Mouse (Mus musculus) right cerebral cortex, postnatal 14 days (tissue): ENCODE results near the gene Tgfb2.

Experiments used
- DNase-seq: peaks from one replicate; pipeline ENCODE4 v3.0.0; 2022

Tgfb2 gene

DNA sequence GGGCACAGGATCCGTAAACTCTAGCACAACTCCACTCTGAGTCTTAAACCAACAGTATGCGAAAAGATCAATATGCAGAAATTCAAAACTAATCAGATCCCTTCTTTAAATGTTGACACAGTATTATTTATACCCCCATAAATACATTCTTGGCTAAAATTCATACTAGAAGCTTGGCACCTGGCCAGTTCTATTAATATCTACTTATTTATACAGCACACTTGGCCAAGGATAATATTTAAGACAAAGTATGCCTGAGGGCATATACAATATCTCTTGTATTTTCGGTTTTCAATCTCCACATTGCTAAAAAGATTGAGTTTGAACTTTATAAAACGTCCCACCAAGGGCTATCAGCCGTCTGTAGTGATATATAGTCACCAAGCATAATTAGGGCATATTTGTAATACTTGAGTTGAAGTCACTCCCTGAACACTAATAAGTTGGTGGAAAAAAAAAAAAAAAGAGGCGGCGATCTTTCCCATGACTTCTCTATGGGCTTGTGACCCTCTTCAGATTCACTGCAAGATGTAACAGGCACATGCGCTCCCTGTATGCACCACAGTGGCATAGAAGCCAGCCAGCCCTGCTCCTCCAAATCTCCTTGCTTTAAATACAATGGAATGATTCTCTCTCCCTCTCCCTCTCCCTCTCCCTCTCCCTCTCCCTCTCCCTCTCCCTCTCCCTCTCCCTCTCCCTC is 4.4 kb downstream of the Tgfb2 start:
- DNase-seq = no peak

DNA sequence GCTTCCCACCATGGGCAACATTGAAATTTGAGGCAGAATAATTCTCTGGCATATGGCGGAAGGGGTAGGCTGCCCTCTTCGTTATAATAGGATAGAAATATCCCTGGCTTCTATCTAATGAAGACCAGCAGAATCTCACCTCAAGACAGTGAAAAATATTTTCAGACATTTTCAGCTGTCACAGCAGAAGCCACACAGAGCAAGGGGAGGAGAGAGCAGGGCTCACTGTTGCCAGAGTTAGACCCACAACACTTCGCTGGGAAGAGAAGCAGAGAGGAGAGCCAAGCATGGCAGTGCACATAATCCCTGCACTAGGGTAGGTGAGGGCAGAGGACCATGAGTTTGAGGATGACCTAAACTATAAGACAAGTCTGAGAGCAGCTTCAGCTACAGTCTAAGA is 5.3 kb downstream of the Tgfb2 start:
- DNase-seq = no peak

DNA sequence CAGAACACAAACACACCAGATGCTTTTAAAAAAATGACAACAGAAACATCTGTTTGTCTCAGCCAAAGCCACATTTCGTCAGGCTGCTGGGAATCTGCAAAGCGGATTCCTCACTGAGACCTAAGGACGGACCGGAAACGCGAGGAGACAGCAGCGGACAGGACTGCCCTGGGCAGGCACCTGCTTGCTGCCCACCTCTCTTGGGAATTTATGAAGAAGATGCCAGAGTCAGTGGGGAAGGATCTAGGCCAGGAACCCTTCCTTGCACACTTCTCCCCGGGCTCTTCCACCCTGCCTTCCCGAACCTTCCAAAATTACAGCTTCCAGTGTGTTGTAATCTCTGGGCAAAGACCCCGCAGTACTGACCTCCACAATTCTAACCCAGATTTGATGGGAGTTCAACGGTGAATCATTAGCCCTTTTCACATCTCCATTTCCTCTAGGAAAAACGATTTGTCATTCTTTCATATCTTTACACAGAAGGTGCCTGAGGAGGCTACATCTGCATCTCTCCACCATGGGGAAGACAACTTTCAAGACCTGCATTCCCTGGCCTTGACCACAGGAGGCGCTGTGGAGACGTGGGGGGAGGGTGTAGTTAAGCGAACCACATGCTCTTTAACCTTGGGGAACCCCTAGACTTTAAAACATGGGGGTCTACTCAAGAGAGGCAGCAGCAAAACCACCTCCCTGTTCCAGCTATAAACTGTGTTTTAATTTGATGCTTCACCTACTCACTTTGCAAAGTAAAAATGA is 7.0 kb downstream of the Tgfb2 start:
- DNase-seq = no peak

DNA sequence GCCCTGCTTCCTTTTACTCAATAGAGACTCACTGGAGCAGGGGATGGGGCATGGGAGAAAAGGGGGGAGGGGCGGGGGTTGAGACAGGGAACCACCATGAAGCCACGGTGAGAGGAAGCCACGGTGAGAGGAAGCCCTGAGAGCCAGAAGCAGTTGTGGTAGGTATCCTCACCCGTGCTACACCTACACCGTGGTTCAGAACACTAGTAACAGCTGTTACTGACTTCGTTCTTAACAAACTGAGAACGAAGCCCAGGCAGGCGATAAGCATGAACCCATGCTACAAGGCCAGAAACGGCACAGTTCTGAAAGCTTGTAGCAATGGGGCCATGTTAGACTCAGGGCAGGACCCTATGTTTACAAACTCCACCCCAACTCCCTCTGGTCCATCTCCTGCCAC is 9.6 kb downstream of the Tgfb2 start:
- DNase-seq = no peak

DNA sequence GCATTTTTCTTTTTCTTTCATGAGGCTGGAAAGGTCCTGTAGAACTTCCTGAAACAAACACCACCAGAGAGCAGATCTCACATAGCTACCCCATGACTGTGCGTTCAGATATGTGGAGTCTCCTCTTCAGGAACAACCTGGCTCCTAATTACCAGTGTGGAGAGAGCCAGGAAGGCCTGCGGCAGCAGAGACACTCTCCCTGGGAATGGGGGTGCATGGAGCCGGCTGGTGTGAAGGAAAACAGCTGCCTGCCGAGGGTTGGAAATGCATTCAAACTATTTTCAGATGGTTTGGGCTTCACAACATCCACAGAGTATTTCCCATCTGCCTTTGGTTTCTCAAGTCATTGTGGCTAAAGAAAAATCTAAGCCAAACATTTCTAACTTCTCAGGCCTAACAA is 10.4 kb downstream of the Tgfb2 start:
- peak; percentile 12 for DNase-seq

DNA sequence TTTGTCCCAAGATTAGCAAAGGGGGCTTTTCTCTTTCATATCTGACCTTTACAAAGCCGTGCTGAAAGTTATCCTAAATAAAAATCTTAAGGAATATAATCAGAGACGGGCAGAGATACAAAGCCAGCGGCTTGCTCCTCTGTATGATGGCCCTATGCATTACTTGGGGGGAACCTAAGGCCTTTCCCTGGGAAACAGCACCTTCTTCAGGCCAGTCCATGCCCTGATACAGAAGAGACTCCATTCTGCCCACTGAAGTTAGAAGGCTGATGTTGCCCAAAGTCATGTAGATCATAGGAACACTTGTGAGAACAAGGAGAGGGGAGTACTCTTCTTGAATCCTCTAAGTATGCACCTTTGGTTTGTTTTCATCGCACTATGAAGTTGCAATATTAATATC is 13.4 kb downstream of the Tgfb2 start:
- no peak for DNase-seq

DNA sequence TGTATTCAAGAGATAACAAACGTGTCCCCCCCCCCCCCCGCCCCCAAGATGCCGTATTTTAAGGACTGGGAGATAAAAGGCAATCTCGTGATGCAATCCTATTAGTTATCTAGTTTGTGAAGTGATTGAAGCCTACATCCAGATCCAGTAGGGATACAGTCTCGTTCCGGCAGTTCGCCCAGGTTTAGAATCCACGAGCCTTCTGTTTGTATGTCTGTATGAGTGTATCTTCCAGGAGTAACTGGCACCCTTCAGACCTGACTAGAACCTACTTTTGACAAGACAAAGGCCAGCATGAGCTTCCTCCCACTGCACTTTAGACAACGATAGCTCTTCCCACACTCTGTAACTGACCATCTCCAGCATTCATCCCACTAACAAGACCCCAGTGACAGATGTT is 14.1 kb downstream of the Tgfb2 start:
- DNase-seq = no peak

DNA sequence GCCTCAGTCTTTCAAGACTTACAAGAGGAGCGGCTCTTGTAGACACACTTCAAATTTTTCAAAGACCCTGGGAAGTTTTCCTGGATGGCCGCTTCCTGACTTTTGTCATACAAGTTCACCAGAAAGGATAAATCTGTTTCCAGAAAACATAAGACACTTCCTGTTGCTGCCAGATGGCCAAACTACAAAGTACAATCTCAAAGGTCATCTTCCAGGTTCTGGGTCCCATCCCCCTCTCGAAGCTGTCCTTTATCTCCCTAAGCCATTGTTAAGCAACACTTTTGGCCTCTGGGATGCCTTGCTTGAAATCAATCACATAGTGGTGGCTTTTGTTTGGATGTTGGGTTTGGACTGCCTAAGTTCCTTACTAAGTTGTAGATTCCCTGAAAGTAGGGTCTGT is 21.7 kb downstream of the Tgfb2 start:
- DNase-seq = no peak

DNA sequence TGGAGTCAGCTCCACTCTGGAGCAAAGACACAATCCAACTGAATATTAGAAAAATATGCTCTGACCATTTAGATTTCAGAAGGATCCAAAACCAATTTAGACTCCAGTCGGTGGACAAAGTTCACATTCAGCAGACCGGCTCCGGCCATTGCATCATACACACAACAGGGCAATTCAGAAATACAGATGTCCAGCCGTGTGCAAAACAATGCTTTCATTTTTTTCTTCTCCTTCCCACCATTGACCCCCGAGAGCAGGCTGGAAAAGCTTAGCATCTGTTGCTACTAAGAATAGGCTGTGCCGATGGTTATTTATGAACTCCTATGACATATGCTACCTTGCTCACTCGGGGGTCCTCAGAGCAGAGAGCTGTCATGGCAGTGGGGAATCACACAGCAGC is 23.2 kb downstream of the Tgfb2 start:
- DNase-seq = no peak

DNA sequence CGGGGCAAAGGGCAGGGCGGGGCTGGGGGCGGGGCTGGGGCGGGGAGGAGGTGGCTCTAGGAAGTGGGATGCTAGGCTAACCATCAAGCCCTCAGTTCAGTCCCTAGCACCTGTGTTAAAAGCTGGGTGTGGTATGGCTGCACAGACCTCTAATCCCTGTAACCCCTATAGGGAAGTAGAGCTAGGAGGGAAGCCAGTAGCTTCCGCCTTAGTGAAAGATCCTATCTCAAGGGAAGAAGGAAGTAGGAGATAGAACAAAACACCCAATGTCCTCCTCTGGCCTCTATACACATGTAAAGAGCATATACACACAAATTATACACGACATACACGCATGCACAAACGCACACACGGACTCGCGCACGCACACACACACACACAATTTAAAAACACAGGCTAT is 28.2 kb downstream of the Tgfb2 start:
- DNase-seq = no peak

DNA sequence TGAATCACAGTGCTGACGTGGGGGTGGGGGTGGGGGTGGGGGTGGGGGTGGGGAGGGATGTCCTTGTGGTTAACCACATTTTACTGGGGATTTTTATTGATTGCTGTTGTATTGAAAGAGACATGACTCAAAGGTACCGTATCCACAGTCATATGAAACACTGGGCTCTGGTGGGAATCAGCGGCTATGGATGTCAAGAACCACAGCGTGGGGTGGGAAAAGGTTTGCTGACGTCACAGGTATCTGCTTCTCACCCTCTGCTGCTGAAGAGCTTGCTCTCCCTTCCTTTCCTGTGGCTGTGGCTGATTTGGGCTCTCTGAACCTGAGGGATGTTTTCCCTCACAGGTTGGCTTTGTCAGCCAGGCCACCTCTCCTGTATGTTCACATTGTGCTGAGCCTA is 29.6 kb downstream of the Tgfb2 start:
- no peak for DNase-seq

DNA sequence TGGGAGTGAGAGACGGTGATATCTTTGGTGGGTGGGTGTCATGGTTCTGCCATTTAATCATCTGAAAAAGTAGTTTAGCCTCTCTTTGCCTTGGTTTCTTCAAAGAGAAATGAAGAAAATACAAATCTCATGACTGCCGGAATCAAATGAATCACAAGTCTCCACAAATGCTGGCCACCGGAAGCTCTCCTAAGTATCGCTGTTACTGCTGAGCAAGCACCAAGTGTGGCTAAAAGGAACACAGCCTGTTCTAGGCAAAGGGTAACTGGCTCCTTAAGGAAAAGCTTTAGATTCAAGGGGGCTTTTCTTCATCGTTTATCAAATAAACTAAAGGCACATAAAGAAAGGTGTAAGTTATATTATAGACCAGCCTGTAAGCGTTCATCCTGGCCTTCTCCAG is 30.5 kb downstream of the Tgfb2 start:
- no peak for DNase-seq

DNA sequence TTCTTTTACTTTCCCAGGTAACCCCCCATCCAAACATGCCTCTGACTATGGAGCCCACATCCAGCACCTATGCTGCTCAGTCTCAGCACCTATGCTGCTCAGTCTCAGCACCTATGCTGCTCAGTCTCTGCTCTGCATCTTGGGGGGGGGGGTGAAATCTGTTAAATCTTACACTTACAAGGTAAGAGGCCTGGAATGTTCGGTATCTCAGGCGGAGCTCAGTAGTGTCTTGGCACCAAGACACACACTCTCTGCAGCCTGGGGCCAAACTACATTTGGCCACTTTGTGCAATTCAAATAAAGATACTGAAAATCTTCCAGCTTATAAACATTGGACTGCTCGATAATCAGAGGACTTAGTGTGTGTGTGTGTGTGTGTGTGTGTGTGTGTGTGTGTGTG is 31.2 kb downstream of the Tgfb2 start:
- DNase-seq = no peak

DNA sequence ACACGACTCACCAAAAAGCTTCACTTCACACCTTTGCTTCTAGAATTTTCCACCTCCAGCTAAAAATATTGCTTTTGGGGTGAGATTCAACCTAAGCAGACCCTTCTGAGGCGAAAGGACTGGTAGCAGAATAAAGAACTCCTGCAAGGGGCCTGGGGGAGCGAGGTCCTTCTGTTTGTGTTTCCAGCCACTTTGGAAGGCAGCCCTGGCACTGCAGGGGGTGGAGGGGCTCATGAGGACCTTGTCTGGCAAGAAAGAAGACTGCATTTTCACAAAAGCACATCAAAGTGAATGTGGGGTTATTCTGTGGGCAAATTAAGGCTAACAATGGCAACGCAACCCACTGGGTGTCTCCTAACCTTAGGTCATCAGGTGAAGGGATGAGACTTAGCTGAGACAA is 32.6 kb downstream of the Tgfb2 start:
- no peak for DNase-seq

DNA sequence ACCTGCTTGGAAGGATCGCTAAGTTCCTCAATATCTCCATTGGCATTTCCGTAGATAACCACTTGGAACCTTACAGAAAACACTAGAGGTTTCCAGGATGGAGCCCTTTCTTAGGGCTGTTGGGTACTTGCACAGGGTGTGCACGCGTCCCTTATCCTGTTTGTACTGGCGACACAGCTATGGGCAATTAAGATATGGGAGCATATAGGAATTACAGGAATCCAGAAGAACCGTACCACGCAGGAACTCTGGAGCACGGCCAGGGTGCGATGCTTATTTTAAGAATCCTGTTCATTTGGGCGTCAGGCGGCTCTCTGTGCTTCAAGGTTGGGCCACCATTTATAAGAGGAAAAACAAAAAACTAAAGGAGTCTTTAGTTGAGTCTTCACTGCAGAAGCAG is 42.4 kb downstream of the Tgfb2 start:
- peak; percentile 12 for DNase-seq

DNA sequence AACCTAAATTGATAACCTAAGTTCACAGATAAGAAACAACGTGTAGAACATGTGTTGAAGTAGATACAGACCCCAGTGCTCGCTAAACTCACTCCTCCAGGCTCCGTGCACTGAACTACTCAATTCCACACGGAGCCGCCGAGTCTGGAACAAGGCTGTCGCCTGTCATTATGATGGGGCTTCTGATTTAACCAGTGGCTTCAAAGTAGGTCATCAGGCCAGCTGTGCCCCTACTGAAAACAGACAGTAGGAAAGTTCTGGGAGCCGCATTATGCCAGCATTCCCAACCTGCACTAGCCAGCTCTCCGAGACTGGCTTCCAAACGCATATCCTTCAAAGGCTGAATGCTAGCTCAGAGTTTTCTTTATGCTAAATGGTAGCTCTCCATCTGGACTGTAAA is 42.8 kb downstream of the Tgfb2 start:
- DNase-seq = no peak

DNA sequence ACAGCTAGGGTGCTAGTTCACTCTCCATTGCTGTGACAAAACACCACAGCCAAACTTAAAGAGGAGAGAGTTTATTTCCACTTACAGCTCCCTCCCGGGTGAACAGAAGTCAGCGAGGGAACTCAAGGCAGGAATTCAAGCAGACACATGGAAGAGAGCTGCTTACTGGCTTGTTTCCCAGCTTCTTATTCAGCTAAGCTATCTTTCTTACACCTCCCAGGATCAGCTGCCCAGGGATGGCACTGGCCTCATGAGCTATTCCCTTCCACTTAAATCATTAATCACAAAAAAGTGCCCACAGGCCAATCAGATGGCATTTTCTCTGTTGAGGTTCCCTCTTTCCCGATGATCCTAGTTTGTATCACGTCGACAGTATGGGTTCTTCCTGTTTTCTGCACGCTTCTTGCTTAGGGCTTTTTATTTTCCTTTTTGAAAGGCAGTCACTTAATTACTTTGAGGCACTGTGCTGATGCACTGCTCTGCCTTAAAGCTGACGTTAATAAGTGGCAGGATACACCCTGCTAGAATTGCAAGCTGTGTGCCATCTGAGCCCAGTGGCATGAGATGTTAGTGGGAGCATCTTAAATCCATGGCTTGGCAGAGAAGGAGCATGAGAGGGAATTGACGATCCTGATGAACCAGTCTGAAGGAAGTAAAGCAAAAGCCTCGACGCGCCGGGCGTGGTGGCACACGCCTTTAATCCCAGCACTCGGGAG is 44.4 kb downstream of the Tgfb2 start:
- DNase-seq = no peak

DNA sequence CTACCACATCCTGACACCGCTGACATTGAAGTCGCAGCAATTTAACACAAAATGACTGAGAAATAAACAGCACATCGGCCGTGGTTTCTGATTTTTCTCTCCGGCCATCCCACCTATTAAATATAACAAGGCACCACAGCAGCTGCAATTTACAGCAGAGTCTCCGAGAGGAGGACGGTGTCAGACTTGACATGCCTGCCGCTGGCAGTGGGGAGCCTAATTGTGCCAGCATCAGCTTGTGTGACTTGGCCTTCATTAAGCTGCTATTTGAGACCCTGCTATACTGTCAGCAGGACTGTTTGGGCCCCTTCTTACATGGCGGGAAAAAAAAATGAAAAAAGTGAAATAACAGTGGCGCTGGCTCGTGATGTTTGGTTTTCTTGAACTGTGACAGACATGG is 47.0 kb downstream of the Tgfb2 start:
- no peak for DNase-seq

DNA sequence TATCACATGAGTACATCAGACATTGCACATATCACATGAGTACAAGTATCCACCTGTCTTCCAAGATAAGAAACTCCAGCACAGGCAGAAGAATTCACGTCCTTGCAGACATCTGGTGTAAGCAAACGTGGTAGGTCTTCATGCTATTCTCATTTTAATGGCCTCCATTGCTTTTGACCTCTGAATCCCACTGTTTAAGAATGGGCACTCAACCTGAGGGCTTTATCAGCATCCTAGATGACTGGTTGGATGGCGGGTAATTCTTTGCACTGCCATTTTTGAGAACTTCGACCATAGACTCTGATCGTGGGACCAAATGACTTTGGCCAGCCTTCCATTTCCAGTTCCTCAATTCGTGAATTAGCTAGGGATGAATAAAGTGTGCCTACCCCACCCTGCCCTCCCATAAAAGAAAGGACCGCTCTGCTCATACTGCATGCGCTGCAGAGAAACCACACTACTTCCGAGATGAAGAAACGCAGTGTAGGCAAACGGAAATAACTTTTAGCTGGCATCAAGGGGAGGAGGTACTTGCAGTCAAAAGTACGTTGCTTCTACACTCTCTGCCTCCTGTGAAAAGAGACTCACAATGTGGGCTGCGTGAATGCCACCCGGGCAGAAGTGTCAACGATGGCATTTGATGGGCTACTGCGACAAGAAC is 48.1 kb downstream of the Tgfb2 start:
- DNase-seq = no peak

DNA sequence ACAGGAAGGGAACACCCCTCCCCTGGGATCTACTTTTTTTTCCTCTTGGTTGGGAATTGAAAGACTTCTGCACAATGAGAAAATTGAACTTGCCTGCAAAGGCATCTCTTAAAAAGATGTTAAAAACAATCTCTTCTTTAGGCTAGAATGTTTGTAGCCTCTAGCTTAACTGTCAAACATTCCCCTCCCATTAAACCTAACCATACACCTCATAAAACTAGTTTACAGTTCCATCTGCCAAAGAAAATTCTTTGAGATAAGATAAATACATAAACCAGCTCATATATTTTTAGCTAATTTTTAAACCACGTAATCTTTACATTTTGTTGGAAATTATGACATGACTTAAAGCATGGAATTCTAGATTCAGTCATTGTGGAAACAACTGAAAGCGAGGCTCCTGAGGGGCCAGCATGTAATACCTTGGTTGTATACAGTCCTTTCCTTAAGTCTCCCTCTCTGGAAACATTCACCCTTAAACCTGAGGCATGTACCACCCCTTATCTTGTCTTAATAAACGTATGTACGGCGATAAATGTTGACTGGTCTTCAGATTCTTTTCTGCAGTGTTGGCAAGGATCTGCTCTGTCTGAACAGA is 49.0 kb downstream of the Tgfb2 start:
- DNase-seq = no peak

DNA sequence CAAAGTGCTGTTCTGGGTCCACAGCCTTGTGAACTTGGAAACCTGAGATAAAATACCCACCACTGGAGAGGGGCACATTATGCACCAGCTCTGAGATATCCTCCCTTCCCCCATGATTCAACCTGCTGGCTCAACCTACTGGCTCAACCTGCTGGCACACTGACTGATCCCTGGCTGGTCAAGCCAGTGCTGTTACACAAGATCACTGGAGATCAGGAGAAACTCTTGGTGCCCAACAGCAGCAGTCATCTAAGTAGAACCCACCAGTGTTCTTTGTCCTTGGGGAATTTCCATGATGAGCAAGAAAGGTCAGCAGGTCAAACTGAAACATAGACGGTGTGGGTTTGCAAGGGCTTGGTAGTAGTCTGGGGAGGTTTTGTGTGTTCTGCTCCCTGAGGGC is 49.6 kb downstream of the Tgfb2 start:
- no peak for DNase-seq

DNA sequence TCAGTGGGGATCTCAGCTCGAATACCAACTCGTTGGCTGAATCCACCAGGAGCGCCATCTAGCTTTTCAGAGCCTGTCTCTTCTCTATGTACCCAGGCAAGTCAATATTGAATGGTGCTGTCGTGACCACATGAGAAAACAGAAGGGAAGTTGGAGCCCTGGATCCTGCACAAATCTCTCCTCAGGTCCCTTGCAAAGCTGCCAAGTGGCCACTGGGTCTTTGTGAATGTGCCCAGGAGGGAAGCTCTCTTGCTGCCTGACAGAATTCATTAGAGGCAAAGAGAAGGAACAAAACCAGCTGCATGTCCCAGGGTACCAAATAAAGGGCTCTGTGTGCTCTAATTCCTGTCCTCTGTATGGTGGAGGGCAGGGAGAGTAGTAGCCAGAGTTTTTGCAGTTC is 50.7 kb downstream of the Tgfb2 start:
- peak; percentile 13 for DNase-seq

DNA sequence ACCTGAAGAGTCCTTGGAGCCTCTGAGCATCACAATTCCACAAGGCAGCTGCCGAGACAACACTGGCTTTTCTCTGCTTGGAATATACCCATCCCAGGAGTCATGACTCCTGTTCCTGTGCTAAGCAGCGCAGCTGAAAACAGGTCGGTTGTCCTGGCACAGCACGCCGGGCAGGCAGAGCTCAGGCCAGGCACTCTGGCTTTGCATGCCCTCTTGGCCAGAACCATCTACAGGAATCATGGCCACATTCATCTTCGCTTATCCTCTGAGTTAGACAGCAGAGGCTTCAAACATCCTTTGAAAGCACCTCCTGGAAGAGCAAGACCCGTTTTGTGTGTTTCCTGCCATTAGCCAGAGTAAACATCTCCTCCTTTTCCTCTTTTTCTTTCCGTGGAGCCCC is 53.6 kb downstream of the Tgfb2 start:
- no peak for DNase-seq
